Mouse (Mus musculus) left cerebral cortex, adult 8-10 months (tissue): ENCODE results near the gene Pabpn1. TPM values are rescaled to one million over a fixed set of nuclear protein-coding genes. Genes with fewer than 3 reads are reported as not detected.
"Not testable (repeated sequence)": the region's sequence is repeated elsewhere in the genome, so short reads cannot be mapped to it uniquely, and the experiment has no call there.

Experiments used
- DNase-seq, 2 experiments: peaks; one replicate each; pipeline ENCODE4 v3.0.0; 2022; ENCODE audit warnings: low spot score in 2 of 2
- total RNA-seq, 4 experiments: library from RNA; stranded (reverse); gene quantifications; 2 replicates each; pipeline ENCODE4 v1.2.4; 2022

Gene Pabpn1
- total RNA-seq, 4 experiments from 2014 or later, result 231 to 262 (median 243) TPM

DNA sequence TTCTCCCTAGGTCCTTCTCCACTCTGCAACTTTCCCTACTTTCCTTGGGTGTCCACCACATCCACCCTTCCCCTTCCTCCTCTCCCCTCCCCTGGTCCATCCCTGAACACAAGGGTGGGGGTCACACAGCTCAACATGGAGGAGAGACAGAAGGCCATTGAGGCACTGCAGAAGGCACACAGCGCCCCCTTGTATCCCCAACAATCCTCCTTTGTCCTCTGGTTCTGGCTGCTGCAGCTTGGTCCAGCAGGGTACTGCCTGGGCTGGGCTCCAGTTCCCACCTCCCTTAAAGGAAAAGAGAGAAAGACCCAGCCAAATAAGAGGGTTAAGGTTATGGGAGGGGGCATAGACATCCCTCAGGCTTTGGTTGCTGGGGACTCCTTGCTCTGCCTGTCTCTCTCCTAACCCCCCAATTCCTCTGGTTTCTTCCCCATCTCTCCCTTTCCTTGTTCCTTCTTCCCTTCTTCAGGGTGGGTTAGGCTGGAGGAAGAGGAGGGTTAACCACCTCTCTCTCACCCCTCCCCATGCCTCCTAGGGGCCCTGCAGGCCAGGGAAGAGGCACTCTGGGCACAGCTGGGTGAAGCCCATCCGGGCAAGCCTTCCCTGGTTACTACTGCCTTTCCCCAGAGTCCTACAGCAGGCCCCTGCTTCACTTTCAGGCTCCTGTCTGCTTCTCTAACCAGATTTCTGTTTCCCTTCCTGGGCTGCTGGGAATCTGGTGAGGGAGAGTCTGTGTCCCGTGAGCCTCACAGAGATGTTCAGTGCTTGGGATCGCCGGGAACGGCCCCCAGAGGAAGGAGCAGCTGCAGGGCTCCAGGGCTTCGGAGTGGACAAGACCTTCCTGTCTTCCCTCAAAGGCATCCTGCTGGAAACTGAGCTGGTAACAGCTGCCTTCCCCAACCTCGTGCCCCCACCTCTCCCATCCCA, 43.9 kb downstream of the Pabpn1 start, which contains the start of gene Cmtm5:
Gene Cmtm5, plus strand, starts transcription at position 358 of the 927 bp plus-strand sequence.
- DNase-seq, result peak in 1 of 2 experiments; percentile 86

DNA sequence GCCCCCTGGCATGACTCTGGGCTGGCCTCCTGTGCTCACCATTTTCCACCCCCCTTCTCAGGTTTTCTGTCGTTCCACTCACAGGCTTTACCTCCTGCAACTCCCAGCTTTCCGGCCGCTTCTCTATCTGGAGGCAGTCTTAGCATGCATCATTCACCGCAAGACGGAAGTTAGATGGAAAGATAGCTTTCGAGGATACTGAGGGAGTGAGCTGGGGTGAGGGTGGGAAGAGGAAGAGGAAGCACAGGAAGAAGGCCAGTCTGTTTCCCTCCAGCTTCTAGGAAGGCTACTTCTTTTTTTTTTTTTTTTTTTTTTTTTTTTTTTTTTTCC, 44.5 kb downstream of the Pabpn1 start:
- no peak for DNase-seq

GRCm38 (mm10) chr14:54937361-54938182, 45.3 kb downstream of the Pabpn1 start:
- no peak for DNase-seq

- DNase-seq, result no peak
These were observed 46.3 kb downstream of the Pabpn1 start for GRCm38 (mm10) chr14:54938431-54939219.

DNA sequence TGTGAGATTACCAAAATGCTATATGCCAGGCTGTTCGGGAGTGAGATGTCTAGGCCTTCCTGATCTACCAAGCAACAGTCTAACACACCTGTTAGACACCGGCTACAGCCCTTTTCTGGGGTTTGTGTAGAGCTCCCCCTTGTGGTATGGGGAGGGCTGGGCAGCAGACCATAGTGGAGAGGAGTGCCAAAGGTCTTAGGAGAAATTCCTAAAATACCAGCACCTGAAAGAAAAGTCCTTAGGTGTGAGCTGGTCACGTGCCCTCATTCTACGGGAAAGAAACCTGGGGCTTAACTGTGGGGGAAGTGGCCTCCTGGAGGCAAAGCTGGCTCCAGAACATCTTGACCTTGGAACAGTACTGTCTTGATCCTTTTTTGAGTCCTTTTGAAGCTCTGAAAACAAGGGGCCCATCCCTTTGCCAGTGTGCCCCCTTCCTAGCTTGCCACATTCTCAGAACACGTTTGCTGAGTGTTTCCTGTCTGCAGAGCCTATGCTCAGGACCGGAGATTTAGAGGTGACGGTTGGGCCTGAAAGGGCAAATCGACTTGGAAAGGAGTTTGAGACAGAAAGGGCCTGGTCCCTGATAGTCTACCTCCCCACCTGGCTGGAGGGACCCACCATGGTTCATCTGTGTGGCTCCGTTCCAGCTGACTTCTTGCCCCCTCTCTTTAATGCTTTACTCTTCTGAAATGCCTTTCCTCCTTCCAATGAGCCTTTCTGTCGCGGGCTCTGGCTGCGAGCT, 47.3 kb downstream of the Pabpn1 start:
- peak in 1 of 2 experiments; percentile 36 for DNase-seq

- no peak for DNase-seq
These were observed 47.9 kb downstream of the Pabpn1 start for GRCm38 (mm10) chr14:54940176-54940530.

DNA sequence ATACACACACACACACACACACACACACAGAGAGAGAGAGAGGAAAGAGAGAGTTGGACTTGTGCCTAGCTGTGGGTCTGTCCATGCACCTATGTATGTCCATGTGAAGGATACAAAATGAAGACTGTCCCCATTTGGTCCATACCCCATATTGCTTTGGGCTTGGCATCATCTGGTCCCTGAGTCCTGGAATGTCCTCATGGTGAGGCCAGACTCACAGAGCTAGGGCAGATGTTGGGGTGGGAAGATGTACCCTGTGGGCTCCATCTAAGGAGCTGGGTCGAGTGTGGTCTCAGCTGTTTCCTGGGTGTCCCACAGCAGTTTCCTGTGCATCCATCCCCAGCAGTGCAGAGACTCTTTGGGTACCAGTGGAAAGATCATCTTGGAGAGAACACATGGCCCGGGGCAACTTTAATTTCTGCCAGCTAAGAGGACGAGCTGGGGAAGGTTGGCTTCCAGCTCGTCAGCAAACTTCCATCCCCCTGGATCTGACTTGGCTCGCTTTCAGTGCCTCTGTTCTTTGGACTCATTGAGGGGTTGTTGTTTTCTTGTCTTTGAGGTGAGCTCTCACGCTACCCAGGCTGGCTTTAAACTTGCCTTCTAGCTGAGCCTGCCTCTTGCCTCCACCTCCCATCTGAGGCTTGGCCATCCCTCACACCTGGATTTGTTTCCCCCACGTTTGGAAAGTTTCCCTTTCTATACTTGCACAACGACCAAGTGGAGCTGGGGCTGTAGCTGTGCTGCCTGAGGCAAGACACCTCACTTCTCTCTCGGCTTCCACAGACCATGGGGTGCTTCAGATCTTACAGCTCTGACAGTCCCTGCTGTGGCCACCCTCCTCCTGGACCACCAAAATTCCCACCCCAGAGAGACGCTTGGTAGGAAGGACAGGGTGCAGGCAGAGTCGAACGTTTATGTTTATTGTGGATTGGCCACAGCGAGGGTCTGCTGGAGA, 49.0 kb downstream of the Pabpn1 start:
- DNase-seq, result no peak

- DNase-seq, result no peak
These were observed 50.2 kb downstream of the Pabpn1 start for GRCm38 (mm10) chr14:54942479-54942878.

- no peak for DNase-seq
These were observed 51.7 kb downstream of the Pabpn1 start for GRCm38 (mm10) chr14:54943971-54944370.

DNA sequence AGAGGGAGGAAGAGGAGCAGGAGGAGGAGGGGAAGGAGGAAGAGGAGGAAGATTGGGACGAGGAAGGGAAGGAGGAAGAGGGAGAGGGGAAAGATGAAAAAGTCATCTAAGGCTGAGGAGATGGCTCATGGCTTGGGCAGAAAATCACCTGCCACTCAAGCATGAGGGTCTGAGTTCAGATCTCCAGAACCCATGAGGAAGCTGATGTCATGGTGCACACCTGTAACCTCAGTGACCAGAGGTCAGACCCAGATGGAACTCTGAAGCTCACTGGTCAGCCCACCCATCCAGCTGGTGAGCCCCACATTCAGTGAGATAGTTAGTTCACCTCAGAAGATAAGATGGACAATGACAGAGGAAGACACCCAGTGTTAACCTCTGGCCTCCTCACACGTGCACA, 52.6 kb downstream of the Pabpn1 start:
- DNase-seq, result no peak

DNA sequence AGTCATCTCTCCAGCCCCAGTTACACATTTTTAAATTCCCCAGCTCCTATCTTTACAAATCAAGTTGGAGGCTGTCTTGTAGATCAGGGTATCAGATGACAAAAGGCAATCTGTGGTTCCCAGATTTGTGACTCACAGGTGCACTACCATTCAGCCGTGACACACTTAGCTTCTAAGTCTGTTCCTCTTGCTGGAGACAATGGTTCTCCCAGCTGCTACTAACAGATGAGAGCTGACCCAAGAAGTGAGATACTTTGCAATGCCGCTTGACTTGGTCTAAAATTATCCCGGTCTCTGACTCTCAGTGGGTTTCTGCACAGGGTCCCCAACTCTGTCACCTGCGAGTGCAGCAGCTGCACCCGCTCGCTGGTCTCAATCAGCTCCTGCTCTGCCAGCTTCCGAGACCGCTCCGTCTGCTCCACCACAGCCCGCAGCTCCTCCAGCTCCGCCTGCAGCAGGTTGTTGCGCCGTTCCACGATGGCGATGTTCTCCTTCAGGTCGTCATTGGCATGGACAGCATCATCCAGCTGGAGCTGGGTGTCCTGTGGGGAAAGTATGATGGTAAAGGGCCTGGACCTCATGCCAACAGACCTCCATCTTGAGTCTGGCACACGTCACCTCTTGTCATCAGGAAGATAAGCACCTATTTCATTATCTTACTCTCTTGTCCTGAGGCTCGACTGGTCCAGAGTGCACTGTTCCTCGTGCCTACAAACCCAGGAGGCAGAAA, 53.8 kb downstream of the Pabpn1 start:
- no peak for DNase-seq

DNA sequence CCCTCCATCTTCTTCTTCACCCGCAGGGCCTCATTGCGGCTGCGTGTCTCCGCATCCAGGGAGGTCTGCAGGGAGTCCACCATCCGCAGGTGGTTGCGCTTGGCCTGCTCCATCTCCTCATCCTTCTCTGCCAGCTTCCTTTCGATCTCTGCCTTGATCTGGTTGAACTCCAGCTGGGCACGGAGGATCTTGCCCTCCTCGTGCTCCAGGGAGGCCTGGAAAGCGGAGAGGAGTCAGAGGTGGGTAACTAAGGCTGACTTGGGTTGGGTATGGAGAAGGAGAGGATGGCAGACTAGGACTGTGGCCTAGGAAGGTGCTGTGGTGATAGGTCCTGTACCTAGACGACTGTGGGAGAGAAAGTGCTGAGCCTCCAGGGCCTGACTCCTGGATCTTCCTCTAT, 54.7 kb downstream of the Pabpn1 start:
- DNase-seq, result not testable (repeated sequence)

Other genes with a start within 250 kb of the Pabpn1 start
- gene 1700123O20Rik, start 206.3 kb upstream of the Pabpn1 start, total RNA-seq, result 10 to 100 TPM; 17.0 to 22.4 (median 19.2) TPM
- 100 to 1,000 TPM; 154 to 188 (median 170) TPM for gene Acin1, start 205.6 kb upstream of the Pabpn1 start, total RNA-seq
- gene Gm29776, start 193.7 kb upstream of the Pabpn1 start, total RNA-seq, result not detected
- gene Cebpe, start 180.3 kb upstream of the Pabpn1 start, total RNA-seq, result not detected
- gene Slc7a8, start 110.6 kb upstream of the Pabpn1 start, total RNA-seq, result 10 to 100 TPM; 54.5 to 60.7 (median 58.5) TPM
- gene Rnf212b, start 78.4 kb upstream of the Pabpn1 start, total RNA-seq, result not detected
- gene Homez, start 21.5 kb upstream of the Pabpn1 start, total RNA-seq, result 10 to 100 TPM; 22.5 to 34.9 (median 24.2) TPM
- 10 to 100 TPM; 20.6 to 24.9 (median 22.7) TPM for gene Ppp1r3e, start 14.9 kb upstream of the Pabpn1 start, total RNA-seq
- 100 to 1,000 TPM; 127 to 134 (median 132) TPM for gene Bcl2l2, start 9.1 kb upstream of the Pabpn1 start, total RNA-seq
- gene Gm20521, start 9.1 kb upstream of the Pabpn1 start, total RNA-seq, result 1 to 10 TPM in 3 of 4 experiments, not detected in 1; 1.5 to 6.7 (median 4.2) TPM
- gene Slc22a17, start 20.6 kb downstream of the Pabpn1 start, total RNA-seq, result 100 to 1,000 TPM; 565 to 622 (median 604) TPM
- 10 to 100 TPM in 1 of 4 experiments, 1 to 10 TPM in 3; 8.9 to 10.3 (median 9.1) TPM for gene Efs, start 33.6 kb downstream of the Pabpn1 start, total RNA-seq
- gene Il25, start 40.2 kb downstream of the Pabpn1 start, total RNA-seq, result under 1 TPM in 1 of 4 experiments, not detected in 3; 0.53 TPM
- gene Cmtm5, start 43.8 kb downstream of the Pabpn1 start, total RNA-seq, result 10 to 100 TPM; 60.3 to 67.9 (median 64.0) TPM
- gene Myh6, start 74.4 kb downstream of the Pabpn1 start, total RNA-seq, result 1 to 10 TPM; 5.3 to 9.9 (median 7.7) TPM
- gene Gm17428, start 84.4 kb downstream of the Pabpn1 start, total RNA-seq, result not detected
- gene Myh7, start 102.1 kb downstream of the Pabpn1 start, total RNA-seq, result 10 to 100 TPM in 3 of 4 experiments, 1 to 10 TPM in 1; 10.0 to 21.2 (median 13.1) TPM
- gene Ngdn, start 123.0 kb downstream of the Pabpn1 start, total RNA-seq, result 10 to 100 TPM; 30.2 to 34.4 (median 32.0) TPM
- 10 to 100 TPM; 36.0 to 41.7 (median 38.6) TPM for gene Zfhx2, start 199.8 kb downstream of the Pabpn1 start, total RNA-seq
- gene Thtpa, start 202.3 kb downstream of the Pabpn1 start, total RNA-seq, result 10 to 100 TPM; 26.2 to 31.5 (median 26.4) TPM
- gene Ap1g2, start 214.1 kb downstream of the Pabpn1 start, total RNA-seq, result 10 to 100 TPM in 3 of 4 experiments, 1 to 10 TPM in 1; 9.1 to 12.7 (median 12.1) TPM
- gene Jph4, start 224.4 kb downstream of the Pabpn1 start, total RNA-seq, result 100 to 1,000 TPM; 289 to 301 (median 292) TPM